Mouse (Mus musculus): ENCODE results near the gene Eif4g1. TPM values are rescaled to one million over a fixed set of nuclear protein-coding genes. Genes with fewer than 3 reads are reported as not detected.

Gene Eif4g1
- polyA plus RNA-seq, 1 experiment from 2014 or later = 226 TPM

Other genes starting within 250 kb of the Eif4g1 start
- gene Abcc5, start 241.9 kb upstream of the Eif4g1 start, polyA plus RNA-seq (2016; fragmentation: Nextera tagmentation; extraction: Ambion mirVana) = 60.6 and 65.7 TPM in 2 replicates
- gene Eif2b5, start 169.5 kb upstream of the Eif4g1 start, polyA plus RNA-seq (2016; fragmentation: Nextera tagmentation; extraction: Ambion mirVana) = 107 and 125 TPM in 2 replicates
- gene Dvl3, start 151.3 kb upstream of the Eif4g1 start, polyA plus RNA-seq (2016; fragmentation: Nextera tagmentation; extraction: Ambion mirVana) = 24.0 and 28.6 TPM in 2 replicates
- 529 and 565 TPM in 2 replicates for gene Ap2m1, start 132.8 kb upstream of the Eif4g1 start, polyA plus RNA-seq (2016; fragmentation: Nextera tagmentation; extraction: Ambion mirVana)
- gene Abcf3, start 119.7 kb upstream of the Eif4g1 start, polyA plus RNA-seq (2016; fragmentation: Nextera tagmentation; extraction: Ambion mirVana) = 49.9 and 51.7 TPM in 2 replicates
- gene Vwa5b2, start 78.8 kb upstream of the Eif4g1 start, polyA plus RNA-seq (2016; fragmentation: Nextera tagmentation; extraction: Ambion mirVana) = 0.21 and 0.57 TPM in 2 replicates
- 29.9 and 39.5 TPM in 2 replicates for gene Eef1akmt4, start 56.7 kb upstream of the Eif4g1 start, polyA plus RNA-seq (2016; fragmentation: Nextera tagmentation; extraction: Ambion mirVana)
- not detected in 2 replicates for gene Gm49333, start 56.7 kb upstream of the Eif4g1 start, polyA plus RNA-seq (2016; fragmentation: Nextera tagmentation; extraction: Ambion mirVana)
- gene Alg3, start 56.6 kb upstream of the Eif4g1 start, polyA plus RNA-seq (2016; fragmentation: Nextera tagmentation; extraction: Ambion mirVana) = 44.3 and 50.7 TPM in 2 replicates
- gene Camk2n2, start 47.0 kb upstream of the Eif4g1 start, polyA plus RNA-seq (2016; fragmentation: Nextera tagmentation; extraction: Ambion mirVana) = 0.54 and 0.83 TPM in 2 replicates
- gene Ece2, start 38.5 kb upstream of the Eif4g1 start, polyA plus RNA-seq (2016; fragmentation: Nextera tagmentation; extraction: Ambion mirVana) = 0.95 and 1.4 TPM in 2 replicates
- gene Psmd2, start 16.7 kb upstream of the Eif4g1 start, polyA plus RNA-seq (2016; fragmentation: Nextera tagmentation; extraction: Ambion mirVana) = 385 and 393 TPM in 2 replicates
- 2.5 TPM in 2 replicates for gene Fam131a, start 24.9 kb downstream of the Eif4g1 start, polyA plus RNA-seq (2016; fragmentation: Nextera tagmentation; extraction: Ambion mirVana)
- gene Polr2h, start 49.4 kb downstream of the Eif4g1 start, polyA plus RNA-seq (2016; fragmentation: Nextera tagmentation; extraction: Ambion mirVana) = 68.8 and 103 TPM in 2 replicates
- 4.7 and 10.3 TPM in 2 replicates for gene Clcn2, start 49.4 kb downstream of the Eif4g1 start, polyA plus RNA-seq (2016; fragmentation: Nextera tagmentation; extraction: Ambion mirVana)
- 0.27 and 0.87 TPM in 2 replicates for gene Chrd, start 64.8 kb downstream of the Eif4g1 start, polyA plus RNA-seq (2016; fragmentation: Nextera tagmentation; extraction: Ambion mirVana)
- 0.49 and 1.1 TPM in 2 replicates for gene Thpo, start 66.2 kb downstream of the Eif4g1 start, polyA plus RNA-seq (2016; fragmentation: Nextera tagmentation; extraction: Ambion mirVana)

Data from heart, embryonic 10.5 days (tissue).